Mouse (Mus musculus) CH12F3 (cell line): Measurements from ENCODE around the gene Olfr221.

Experiments used
- in situ Hi-C: fragments of 300-500 bp; cut with MboI; formaldehyde crosslinking; loops from 2 replicates; pipeline ENCODE4 v1.14.3; 2020; ENCODE audit warnings: low sequenced_read_pairs

The Olfr221 gene

DNA sequence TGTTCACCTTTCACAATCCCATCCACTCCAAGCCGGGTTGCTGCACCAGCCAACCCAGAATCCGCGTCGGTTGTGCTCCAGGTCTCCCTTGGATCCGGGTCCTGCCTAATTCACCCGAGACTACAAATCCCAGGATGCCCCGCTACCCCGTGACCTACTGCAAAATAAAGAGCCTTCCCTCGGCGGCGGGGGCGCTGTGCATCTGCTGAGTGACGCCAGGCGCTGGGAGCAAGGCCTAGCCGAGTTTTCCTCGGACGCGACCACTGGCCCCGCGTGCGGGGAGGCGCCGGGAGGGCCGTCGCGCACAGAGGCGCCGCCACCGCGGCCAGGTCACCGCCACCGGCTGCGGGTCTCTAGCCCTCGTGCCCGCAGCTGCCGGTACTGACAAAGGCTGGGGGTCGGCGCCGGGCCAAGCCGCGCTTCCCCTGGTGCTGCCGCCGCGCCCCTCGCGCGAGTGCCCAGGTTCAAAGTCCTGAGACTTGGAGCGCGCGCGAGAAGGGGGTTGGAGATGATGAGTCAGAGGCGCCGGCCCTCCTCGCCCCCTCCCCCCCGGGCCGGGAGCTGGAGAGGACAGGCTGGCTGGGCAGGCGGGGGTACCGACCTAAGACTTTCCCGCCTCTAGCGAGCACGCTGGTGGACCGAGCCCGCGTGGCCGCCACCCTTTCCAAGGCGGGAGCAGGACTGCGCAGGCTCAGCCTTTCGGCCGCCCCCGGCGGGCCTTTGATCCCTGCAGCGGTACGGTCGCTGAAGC is 22.5 kb downstream of the Olfr221 start:
- in situ Hi-C loops, result no loop called here

DNA sequence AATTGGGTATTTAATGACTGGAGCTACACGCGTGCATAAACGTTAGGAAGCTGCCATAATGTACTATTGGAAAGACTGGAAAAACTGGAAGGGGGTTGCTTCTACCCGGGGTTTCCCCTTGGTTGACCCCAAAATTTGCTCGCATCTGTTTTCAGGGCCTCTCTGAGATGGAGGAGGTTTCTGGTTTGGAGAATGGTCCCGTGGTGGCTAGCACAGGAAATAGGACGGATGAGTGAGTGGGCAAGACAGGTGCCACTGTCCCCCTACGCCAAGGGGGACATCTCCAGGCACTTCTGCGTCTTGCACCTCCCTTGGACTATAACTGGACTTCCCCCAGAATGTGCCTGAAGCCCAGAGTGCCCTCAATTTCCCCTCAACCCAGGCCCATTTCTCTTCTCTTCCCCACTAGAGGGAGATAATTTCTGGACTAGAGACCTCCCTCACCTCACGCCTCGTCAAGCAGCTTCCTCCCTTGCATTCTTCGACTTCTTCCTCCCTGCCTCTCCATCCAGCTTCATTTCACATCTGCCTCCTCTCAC is 23.1 kb downstream of the Olfr221 start:
- in situ Hi-C loops, result no loop called here

DNA sequence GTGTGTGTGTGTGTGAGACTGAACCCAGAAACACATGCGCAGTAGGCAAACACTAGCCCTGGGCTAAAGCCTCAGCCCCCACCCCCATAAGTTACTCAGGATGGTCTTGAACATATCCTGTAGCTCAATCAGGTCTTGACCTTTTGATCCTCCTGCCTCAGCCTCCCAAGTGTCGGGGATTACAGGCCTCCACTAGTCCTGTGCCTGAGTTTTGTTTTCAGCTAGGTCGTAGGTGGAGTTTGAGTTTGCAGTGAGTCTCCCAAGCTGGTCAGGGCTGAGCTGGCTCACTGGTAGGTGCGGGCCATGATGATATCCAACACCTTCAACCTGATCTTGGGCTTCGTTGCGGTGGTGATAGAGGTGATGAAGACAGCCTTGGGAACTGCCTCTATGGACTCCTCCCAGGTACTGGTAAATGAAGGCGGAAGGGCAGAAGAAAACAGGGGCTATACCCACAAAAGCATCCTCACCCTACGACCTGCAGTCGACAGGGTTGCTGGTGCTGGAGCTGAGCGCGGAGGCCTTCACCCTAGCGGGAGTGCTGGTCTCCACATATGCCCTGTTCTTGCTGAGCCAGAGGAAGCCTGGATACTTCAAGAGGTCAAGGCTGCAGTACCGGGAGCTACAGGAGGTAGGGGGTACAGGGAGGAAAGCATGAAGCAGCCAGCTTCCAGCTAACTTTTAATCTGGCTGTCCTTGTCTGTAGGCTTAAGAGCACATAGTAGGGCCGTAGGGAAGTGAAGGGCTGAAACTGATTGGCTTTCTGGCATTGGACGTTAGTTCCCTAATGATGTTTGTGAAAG is 23.8 kb downstream of the Olfr221 start:
- in situ Hi-C loops, result no loop called here

DNA sequence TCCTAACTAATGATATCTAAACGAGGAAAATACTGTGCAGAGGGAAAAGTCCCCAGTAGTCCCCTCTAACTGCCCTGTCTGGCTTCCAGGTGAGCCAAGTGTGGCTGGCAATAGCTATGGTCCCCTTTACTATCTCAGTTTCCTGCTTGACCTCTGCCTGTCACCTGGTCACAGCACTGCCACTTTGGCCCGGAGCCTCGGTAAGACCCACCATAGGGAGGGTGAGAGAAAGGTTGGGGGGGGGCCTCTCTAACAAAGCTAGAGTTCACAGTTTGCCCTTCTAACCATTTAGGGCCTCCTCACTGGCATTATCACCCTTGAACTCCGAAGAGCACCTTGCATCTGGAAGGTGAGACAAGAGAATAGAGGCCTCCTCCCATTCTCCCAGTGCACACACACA is 24.6 kb downstream of the Olfr221 start:
- in situ Hi-C loops, result no loop called here

DNA sequence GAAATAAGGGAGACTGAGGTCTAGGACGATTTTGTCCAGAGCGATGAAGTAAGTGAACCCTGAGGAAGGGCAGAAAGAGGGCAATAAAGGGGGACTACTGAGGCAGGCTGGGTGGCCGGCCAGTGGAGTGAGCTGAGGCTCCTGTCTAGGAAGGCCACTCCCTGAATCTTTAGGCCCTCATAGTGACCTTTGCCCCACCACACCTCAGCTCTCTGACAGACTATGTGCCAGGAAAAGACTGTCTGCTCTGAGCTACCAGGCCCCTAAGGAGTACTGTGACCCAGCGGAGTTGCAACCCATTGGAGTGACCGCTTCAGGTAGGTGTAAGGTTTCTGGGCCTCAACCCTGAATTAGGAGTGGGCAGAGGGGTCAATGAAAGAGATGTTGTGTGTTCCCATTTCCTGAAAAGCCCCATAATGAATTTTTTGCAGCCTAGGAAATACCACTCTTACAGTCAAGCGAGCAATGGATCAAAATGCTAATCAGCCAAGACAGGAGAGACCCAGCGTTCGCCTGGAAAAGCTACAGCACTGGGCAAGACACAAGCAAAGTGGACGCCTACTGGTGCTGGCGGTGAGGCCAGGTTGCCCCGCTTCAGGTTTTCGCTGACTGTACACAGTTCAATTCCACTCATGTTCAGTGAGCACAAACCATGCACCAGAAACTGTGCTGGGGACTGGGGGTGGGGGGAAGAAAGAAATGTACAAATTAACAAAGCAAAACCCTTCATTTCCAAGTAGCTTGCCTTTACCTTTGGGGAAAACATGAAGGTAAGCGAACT is 25.4 kb downstream of the Olfr221 start:
- in situ Hi-C loops, result no loop called here

DNA sequence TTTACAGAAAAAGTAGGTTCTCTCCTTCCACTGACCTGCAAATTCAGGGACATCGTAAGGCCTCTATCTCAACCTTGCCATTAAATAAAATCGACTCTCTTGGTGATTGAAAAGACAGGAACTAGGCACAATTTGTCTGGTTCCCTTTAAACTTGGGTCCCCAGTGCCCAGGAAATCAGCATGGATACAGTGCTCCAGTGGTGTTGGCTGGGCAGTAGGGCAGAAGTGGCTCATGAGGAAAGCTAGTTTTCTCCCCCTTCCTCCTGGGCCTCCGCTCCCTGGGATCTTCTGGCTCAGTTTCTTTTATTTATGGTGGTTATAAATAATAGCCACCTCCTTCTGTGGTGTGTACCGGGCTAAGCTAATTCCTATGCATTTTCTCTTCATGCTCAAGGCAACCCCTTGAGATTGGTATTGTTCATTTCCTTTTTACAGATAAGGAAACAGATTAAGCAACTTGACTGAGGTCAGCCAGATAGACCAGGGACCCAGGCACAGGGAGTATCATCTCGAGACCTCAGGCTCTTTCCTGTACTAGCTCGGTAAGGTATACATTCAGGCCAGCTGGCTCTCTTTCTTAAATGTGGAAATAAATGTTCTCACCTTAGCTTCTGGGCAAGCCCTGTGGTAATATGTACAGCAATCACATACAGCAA is 26.7 kb downstream of the Olfr221 start, which contains the start of gene Tmem253:
TSS of gene Tmem253 (plus strand) at position 214 of the 656 bp plus-strand sequence.
- in situ Hi-C loops, result no loop called here

DNA sequence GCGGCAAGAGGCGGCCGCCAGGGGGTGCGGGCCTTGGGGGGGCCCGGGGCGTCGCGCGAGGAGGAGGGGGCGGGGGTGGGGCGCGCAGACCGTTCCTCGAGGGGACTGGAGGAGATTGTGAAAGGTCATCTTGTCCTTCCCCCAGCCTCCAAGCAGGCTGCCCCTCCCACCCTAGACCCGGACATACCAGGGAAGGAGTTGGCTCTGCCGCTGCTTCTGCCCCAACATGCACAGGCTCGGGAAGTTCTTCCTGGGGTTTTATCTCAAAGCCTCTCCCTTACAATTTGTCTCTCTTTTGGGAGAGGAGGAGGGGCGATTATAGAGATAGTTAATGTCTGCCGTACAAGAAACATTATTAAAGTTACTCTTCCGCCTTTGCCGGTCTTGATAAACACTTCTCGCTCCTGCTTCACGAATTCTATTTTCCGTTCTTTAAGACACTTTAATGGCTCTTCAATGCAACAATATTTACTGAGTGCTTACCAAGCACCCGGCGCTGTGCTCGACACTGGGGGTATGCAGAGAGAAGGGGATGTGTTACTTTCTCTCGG is 27.4 kb downstream of the Olfr221 start:
- in situ Hi-C loops, result no loop called here

DNA sequence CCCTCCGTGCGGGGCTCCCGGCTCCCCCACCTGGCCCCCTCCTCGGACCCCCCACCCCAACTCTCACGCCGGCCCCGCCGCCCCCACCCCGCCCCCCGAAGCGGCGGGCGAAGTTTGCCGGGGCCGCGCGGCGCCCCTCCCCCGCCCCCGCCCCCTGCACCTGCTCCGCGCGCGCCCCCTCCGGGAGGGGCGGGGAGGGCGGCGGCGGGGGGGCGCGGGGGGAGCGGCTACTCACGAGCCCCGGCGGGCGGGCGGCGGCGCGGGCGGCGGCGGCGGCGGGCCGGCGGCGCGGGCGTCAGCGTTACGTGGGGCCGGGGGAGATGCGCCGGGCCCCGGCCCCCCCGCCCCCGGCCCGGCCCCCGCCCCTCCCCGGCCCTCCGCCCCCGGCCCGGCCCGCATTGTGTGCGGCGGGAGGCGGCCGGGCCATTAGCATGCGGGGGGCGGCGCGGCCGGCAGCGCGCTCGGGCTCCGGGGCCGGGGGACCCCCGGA is 27.9 kb downstream of the Olfr221 start:
- in situ Hi-C loops, result no loop called here

DNA sequence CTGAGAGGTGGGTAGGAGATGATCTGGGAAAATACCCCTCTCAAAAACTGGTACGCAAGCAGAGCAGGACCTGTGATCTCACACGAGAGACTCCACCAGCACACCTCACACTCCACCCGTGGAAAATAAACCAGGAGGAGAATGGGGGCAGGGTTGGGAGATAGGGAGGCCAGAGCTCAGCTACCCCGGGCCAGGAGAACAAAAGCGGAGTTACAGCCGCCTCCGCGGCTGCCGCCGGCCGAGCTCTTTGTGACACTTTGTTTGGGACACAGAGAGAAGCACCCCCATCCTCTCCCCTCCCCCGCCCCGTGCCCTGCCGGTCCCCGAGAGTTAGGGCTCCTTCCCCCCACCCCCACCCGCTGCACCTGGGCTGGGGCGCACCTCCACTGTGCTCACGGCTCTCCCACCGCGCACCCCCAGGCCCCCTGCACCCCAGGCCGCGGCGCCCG is 28.5 kb downstream of the Olfr221 start:
- in situ Hi-C loops, result no loop called here

DNA sequence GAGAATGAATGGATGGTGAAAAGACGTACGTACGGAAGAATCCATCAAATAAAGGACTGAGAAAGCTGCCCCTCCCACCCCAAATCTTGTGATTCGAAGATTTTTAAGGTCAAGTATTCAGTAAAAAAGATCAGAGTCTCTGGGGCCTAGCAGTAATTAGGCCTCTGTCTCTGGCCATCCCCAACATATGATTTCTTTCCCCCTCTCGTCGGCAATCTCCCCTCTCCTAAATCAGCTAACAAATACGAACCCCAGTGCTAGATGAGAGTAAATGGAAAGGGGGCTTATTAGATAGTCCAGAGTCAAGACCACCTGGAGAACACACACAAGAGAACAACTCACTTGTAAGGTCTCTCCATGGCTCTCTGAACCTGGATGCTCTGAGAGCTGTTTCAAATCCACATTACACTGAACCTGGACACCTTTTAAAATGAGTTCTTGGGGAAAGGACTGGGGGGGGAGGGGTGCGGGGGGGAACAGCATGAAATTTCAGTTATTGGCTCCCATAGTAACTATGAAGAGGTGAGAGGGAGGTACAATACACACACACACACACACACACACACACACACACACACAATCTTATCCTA is 29.1 kb downstream of the Olfr221 start:
- in situ Hi-C loops, result no loop called here

DNA sequence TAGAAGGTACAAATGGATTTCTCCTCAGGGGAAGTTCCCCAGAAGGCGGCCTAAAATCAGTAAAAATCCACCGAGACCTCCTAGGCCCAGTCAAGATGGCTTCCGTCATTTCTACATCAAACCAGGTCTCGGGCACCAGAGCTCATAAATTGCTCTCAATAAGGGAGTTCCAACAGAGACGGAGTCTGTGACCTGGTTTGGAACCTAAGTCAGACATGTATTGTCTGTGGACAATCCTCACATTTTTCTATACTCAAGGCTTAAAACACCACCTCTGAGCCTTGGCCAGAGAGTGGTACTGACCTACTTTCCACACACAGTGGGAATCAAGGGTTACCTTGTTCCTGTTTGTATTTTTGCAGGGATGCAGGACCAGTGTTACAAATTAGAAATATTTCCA is 29.7 kb downstream of the Olfr221 start:
- in situ Hi-C loops, result no loop called here

DNA sequence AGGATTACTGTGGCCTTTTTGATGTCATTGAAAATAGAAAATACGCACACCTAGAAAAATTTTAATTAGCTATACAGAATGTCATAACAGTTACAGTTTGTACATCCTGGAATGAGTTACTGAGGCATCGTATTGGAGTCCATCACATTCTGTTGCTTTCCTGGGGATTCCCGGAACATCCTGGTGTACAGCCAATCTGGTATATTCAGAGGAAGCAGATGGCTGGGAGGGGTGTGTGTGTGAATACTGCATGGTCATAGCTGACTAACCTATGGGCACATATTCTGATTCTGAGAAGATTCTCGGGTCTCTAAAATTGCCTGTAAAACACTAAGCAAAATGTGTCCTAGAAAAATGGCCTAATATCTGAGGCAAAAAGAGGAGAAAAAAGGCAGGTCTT is 30.2 kb downstream of the Olfr221 start:
- in situ Hi-C loops, result no loop called here

DNA sequence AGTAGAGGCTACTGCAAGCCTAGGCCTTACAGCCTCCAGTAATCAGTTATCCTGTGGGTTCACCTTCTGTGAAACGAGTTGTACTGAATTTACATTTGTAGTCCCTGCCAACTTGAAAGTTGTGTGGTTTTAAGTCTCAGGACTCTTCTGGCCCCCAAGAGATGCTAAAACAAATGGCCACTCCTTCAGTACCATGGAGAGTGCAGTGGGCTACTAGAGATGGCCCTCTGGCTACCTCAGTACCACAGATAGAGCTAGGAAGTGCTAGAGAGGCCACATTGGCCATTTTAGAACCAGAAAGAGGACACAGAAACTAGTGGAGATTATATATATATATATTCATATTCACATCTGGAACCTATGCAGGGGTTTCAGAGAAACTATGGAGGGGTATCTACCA is 30.6 kb downstream of the Olfr221 start:
- in situ Hi-C loops, result no loop called here

DNA sequence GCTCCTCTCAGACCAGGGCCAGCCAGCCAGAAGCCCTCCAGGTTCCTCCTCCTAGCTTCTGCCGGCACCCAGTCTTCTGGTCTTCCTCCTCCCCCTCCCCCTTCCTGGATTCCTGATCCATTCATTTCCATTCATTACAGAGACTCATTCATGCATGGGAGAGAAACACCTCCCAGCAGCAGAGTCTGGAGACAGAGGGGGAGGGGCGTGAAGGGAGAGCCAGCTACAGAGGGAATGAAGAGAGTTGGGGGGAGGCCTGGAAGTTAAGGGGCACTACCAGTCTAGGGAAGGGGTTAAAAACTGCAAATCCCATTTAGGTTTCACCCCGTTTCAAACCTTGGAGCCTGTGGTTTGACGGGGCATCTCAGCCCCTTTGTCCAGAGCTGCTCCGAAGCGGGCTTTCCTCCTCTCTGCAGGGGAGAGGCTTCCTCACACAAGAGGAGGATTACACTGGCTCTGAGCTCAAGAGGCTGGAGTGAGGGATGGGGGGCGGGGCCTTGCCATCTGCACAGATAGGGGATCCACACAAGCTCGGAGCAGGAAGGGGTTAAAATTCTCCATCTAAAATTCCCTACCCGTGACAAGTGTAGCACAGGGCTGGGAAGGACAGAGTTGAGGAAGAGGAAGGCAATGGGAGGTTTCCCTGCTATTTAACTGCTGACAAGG is 31.7 kb downstream of the Olfr221 start:
- in situ Hi-C loops, result no loop called here

DNA sequence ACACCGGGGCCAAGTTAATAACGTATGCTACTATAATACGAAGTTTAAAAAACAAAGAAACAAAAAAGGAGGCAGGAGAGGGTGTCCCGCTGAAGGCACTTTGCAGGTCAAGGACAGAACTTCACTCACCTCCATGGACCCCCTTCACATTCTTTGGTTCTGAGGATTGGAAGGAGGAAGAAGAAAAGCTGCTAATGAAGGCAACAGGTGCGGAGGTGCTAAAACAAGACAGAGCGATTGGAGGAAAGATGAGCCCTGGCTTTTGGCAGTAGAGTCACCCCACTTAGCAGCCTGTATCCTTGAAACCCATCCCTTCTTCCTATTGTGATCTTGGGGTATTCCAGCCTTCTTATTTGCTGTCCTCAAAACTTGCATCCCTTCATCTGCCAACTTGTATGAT is 32.4 kb downstream of the Olfr221 start:
- in situ Hi-C loops, result loop anchor here (5.0 kb wide), 1 partner anchor 103 kb away; no protein-coding TSS in a partner anchor

DNA sequence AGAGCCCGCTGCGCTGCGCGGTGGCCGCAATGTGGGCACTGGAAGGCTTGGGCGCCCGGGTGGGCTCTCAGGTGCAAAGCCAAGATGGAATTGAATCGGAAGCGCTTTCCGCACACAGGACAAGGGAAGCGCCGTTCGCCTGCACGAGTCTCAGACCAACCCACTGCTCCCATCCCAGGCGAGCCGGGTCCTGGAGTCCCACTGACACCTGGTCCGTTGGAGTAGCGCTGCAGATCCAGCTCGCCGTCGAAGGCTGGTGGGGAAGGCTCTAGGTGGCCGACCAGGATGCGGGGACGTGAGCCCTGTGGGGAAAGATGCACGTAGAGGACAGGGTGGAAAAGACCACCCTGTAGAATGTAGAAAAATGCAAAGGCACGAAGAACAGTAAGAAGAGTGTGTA is 32.9 kb downstream of the Olfr221 start:
- in situ Hi-C loops, result loop anchor here (5.0 kb wide), 1 partner anchor 102 kb away; no protein-coding TSS in a partner anchor

DNA sequence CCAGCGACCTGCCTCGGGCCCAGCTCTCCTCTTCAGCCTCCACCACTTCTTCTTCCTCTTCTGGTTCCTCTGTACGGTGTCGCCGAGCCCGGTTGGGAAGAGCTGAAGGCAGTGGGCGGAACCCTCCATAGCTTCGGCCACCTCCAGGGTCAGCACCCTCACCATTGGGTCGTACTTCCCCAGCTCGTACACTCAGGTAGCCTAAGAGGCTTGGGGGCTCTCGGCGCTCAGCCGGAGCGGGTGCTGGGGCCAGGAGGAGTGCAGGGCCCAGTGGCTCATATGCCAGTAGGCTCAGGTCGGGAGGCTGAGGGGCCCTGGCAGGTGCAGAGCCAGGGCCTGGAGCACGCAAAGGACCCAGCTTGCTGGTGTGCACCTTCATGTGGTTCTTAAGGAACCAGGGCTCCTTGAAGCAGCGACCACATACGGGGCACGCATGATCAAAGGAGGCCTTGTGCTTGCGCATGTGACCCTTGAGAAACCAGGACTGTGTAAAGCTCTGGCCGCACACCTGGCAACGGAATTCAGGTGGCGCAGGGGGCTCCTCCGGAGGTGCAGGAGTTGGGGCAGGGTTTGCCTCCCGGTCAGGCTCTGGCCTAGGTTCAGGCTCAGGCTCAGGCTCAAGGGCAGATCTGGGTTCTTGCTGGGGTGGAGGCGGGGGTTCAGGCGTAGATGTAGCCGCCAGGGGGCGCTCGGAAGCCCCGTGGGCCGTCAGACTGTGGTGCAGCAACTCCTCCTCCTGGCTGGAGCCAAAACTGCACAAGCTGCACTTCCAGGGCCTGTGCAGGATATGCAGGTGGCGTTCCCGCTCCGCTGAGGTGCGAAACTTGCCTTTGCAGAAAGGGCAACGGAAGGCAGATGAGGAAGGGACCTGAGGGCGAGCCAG is 33.7 kb downstream of the Olfr221 start:
- in situ Hi-C loops, result loop anchor here (5.0 kb wide), 1 partner anchor 101 kb away; no protein-coding TSS in a partner anchor

DNA sequence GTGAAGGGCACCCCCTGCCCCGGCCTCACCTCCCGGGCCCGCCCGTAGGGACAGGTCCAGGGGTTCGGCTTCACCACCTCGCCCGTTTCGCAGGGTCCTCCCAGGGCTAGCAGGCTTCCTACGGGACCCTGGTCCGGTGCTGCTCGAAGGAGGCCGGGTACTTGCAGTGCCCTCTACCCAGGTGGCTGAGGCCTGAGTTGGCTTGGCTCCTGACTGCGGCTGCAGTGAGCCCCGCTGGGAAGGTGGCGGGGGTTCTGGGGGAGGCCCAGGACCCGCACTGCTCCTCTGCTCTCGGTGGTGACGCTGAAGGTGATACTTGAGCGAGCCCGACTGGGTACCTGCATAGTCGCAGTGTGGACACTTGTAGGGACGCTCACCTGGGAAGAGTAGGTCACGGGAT is 35.5 kb downstream of the Olfr221 start:
- in situ Hi-C loops, result loop anchor here (5.0 kb wide), 1 partner anchor 99 kb away; no protein-coding TSS in a partner anchor
